Mouse (Mus musculus) forebrain, embryonic 14.5 days (tissue): ENCODE data around the gene Ssh2. TPM values are rescaled to one million over a fixed set of nuclear protein-coding genes. Genes with fewer than 3 reads are reported as not detected.

Experiments
- ATAC-seq: fragments of 200-750 bp; cut with Nextera tagmentation; 2 replicates; pipeline ENCODE4 v1.8.0; 2017; ENCODE audit warnings: mild to moderate bottlenecking, moderate library complexity
- DNase-seq: peaks from one replicate; pipeline ENCODE4 v3.0.0-alpha.2; 2015; ENCODE audit warnings: low spot score
- H3K27ac ChIP-seq: fragments of 300-500 bp; sonication (generic); 2 replicates; pipeline ENCODE4 v1.5.1; 2014; ENCODE audit warnings: low read depth, mild to moderate bottlenecking, control low read depth, low read length, moderate library complexity
- H3K27me3 ChIP-seq: fragments of 300-500 bp; sonication (generic); replicated peaks from 2 replicates; pipeline ENCODE4 v1.6.1; 2014; ENCODE audit warnings: low read length, control low read depth, mixed read lengths; ENCODE audit not compliant: control insufficient read depth, insufficient read depth
- H3K36me3 ChIP-seq: fragments of 300-500 bp; sonication (generic); 2 replicates; pipeline ENCODE4 v1.6.1; 2014; ENCODE audit warnings: low read length, control low read depth; ENCODE audit not compliant: control insufficient read depth, insufficient read depth
- H3K4me1 ChIP-seq: fragments of 300-500 bp; sonication (generic); 2 replicates; pipeline ENCODE4 v1.6.1; 2014; ENCODE audit warnings: antibody characterized with exemption, low read length, control low read depth; ENCODE audit not compliant: control insufficient read depth, insufficient read depth
- H3K4me2 ChIP-seq: fragments of 300-500 bp; sonication (generic); 2 replicates; pipeline ENCODE4 v1.6.1; 2014; ENCODE audit warnings: mild to moderate bottlenecking, control low read depth, low read length
- H3K4me3 ChIP-seq: fragments of 300-500 bp; sonication (generic); 2 replicates; pipeline ENCODE4 v1.5.1; 2014; ENCODE audit warnings: low read depth, low read length, control low read depth
- H3K9ac ChIP-seq: fragments of 300-500 bp; sonication (generic); 2 replicates; pipeline ENCODE4 v1.6.1; 2014; ENCODE audit warnings: mild to moderate bottlenecking, low read length, control low read depth, moderate library complexity
- H3K9me3 ChIP-seq: fragments of 300-500 bp; sonication (generic); replicated peaks from 2 replicates; pipeline ENCODE4 v1.6.1; 2016; ENCODE audit warnings: low read length, control low read depth, mixed read lengths; ENCODE audit not compliant: control insufficient read depth
- WGBS: fragments of 180-500 bp; shearing (Covaris S2); extraction: QIAGEN DNeasy Blood & Tissue Kit; methylation state at CpG from one replicate; pipeline ENCODE4 v1.1.7; 2014; 5-methylcytosine and 5-hydroxymethylcytosine counted together
- polyA plus RNA-seq: library from polyadenylated mRNA; unstranded; fragments of >200 nt; fragmentation: Nextera tagmentation; extraction: Ambion mirVana; gene quantifications from 2 replicates; pipeline ENCODE4 v1.2.1, GENCODE M21; 2014

The Ssh2 gene
- polyA plus RNA-seq, 1 experiment from 2014 or later, result 15.5 TPM

DNA sequence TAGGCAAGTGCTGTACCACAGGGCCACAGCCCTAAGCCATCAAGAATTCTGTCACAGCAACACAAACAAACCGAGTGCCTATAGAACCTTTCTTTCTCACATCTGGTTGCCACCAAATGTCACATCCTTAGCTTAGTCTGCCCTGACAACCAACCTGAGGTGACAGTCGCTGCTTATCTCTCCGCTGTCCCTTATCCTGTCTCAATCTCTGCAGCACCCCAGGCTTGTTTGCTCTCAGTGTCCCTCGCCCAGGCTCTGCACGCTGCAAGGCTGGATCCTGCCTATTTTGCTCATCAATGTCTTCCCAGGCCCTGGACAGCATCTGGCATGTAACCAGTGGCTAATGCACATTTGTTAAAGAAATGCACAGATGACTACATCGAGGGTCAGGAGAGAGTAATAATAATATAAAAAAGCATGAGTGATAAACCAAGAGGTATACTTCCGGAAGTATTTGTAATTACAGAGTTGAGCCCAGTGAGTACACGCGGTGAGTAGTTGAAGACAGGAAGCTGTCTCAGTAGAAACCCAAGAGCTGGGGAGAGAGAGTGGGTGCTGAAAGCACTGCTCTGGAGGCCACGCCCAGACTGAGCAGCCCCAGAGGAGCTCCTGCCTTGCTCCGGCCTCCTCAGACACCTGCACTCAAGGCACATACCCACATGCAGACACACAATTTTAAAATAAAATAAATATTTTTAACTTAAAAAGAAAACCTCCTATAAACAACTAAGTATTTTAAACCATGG lies 267.6 kb downstream of the Ssh2 start:
- ATAC-seq, result no peak
- 0 out of 2 replicates have a peak overlapping the region, but pooled peaks have one; percentile 8 for H3K9ac ChIP-seq
- WGBS, result 87% methylated on average over 11 of the region's 11 CpGs

DNA sequence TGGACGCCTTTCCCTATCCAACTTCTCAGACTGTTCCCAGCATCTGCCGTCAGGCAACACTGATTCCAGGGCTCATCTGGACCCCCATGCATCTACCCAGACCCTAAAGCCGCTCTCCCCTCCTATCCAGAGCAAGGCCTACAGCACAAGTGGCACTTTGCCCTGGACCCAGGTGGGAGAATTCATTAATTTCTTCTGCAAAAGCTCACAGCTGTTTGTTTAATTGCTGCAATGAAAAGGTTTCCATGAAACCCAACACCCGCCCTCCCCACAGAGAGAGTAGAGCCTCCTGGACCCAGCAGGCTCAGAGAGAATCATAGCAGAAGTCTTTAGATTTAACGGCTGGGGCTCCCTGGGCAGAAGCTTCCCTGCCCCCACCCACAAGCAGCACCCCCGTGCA lies 269.1 kb downstream of the Ssh2 start:
- 31% methylated on average over 6 of the region's 6 CpGs for WGBS
- Histone ChIP-seq H3K27ac (peak overlapping the region; percentile 82), H3K4me3 (no peak overlapping the region), H3K9me3 (no peaks in the 10 kb centered on the region), H3K36me3 (0 out of 2 replicates have a peak, but pooled peaks cover 7% of the 10 kb centered on the region), H3K9ac (0 out of 2 replicates have a peak overlapping the region, but pooled peaks have one; percentile 38), H3K4me1 (peaks cover 44% of the 10 kb centered on the region), H3K4me2 (peak overlapping the region; percentile 32), H3K27me3 (no peaks in the 10 kb centered on the region)
- ATAC-seq, result no peak
- DNase-seq, result peak; percentile 75

More for the DNA sequence above, 267.6 kb downstream of the Ssh2 start:
- no peak overlapping the region for H3K4me2 ChIP-seq
- no peak overlapping the region for H3K27ac ChIP-seq
- no peaks in the 10 kb centered on the region for H3K9me3 ChIP-seq
- H3K36me3 ChIP-seq, result 0 out of 2 replicates have a peak, but pooled peaks cover 7% of the 10 kb centered on the region
- peaks cover 42% of the 10 kb centered on the region for H3K4me1 ChIP-seq
- no peak for DNase-seq
- H3K4me3 ChIP-seq, result no peak overlapping the region
- no peaks in the 10 kb centered on the region for H3K27me3 ChIP-seq

- peak overlapping the region; percentile 94 for H3K4me2 ChIP-seq
- H3K27ac ChIP-seq, result peak overlapping the region; percentile 82
- DNase-seq, result peak; percentile 85
- no peaks in the 10 kb centered on the region for H3K9me3 ChIP-seq
- peak overlapping the region; percentile 18; the same call in 1 of the 2 replicates for H3K4me3 ChIP-seq
- peak overlapping the region; percentile 41 for H3K9ac ChIP-seq
- ATAC-seq, result peak; percentile 16; the same call in 1 of the 2 replicates
- H3K4me1 ChIP-seq, result peaks cover 53% of the 10 kb centered on the region
- 0 out of 2 replicates have a peak, but pooled peaks cover 3% of the 10 kb centered on the region for H3K36me3 ChIP-seq
- 17% methylated on average over 5 of the region's 5 CpGs for WGBS
- H3K27me3 ChIP-seq, result no peaks in the 10 kb centered on the region
Observed at GRCm38 (mm10) chr11:77486798-77487197, 270.7 kb downstream of the Ssh2 start.

GRCm38 (mm10) chr11:77488771-77489581 lies 272.9 kb downstream of the Ssh2 start:
- ATAC-seq (no peak), DNase-seq (peak; percentile 58)
- Histone ChIP-seq H3K27ac (peak overlapping the region; percentile 94), H3K4me3 (peak overlapping the region; percentile 92), H3K27me3 (no peaks in the 10 kb centered on the region), H3K9ac (peak overlapping the region; percentile 98), H3K4me1 (peaks cover 61% of the 10 kb centered on the region), H3K4me2 (peak overlapping the region; percentile 94), H3K36me3 (no peaks in the 10 kb centered on the region), H3K9me3 (no peaks in the 10 kb centered on the region)
- 2% methylated on average over 44 of the region's 55 CpGs for WGBS

GRCm38 (mm10) chr11:77489591-77490235 lies 273.6 kb downstream of the Ssh2 start, which contains the start of gene Ankrd13b:
TSS of gene Ankrd13b (minus strand) at chr11:77489678.
- 0% methylated on average over 32 of the region's 87 CpGs for WGBS
- Histone ChIP-seq H3K27me3 (no peaks in the 10 kb centered on the region), H3K27ac (peak within 1 kb of the TSS; percentile 94), H3K4me2 (peak within 1 kb of the TSS; percentile 94), H3K9me3 (no peaks in the 10 kb centered on the region), H3K4me1 (peaks cover 63% of the 10 kb centered on the region), H3K36me3 (no peaks in the 10 kb centered on the region), H3K9ac (peak within 1 kb of the TSS; percentile 98), H3K4me3 (peak within 1 kb of the TSS; percentile 92)
- DNase-seq, result peak; percentile 90
- ATAC-seq, result peak; percentile 60

- H3K36me3 ChIP-seq, result no peaks in the 10 kb centered on the region
- H3K4me2 ChIP-seq, result peak overlapping the region; percentile 94
- no peaks in the 10 kb centered on the region for H3K27me3 ChIP-seq
- DNase-seq, result no peak
- H3K4me1 ChIP-seq, result peaks cover 63% of the 10 kb centered on the region
- peak overlapping the region; percentile 91; the same call in 1 of the 2 replicates for H3K27ac ChIP-seq
- 71% methylated on average over 6 of the region's 6 CpGs for WGBS
- ATAC-seq, result no peak
- no peaks in the 10 kb centered on the region for H3K9me3 ChIP-seq
- H3K9ac ChIP-seq, result peak overlapping the region; percentile 98; the same call in 1 of the 2 replicates
- H3K4me3 ChIP-seq, result peak overlapping the region; percentile 92
Observed at GRCm38 (mm10) chr11:77490451-77490850, 274.4 kb downstream of the Ssh2 start.

DNA sequence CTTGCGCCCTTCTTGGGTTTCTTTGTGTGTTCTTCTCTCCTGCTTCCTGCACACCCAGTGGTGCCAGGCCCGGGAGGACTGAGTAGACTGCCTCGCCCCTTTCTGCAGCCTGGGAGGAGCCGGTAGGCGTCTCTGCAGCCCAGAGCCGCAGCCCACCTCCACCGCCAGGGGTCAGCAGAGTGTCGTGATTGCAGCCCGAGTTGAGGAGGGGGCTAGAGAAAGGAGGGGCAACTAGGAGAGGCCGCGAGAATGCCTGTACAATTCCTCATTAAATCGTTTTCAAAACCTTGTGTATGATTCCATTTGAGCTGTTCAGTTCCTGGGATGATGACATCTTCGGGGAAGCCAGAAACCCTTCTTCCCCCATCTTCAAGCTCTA lies 275.0 kb downstream of the Ssh2 start:
- no peaks in the 10 kb centered on the region for H3K36me3 ChIP-seq
- under 1% methylated on average over 13 of the region's 13 CpGs for WGBS
- H3K4me3 ChIP-seq, result peak overlapping the region; percentile 92
- H3K27ac ChIP-seq, result peak overlapping the region; percentile 91
- DNase-seq, result peak; percentile 97
- no peaks in the 10 kb centered on the region for H3K9me3 ChIP-seq
- H3K27me3 ChIP-seq, result no peaks in the 10 kb centered on the region
- peak overlapping the region; percentile 96; the same call in 1 of the 2 replicates for H3K9ac ChIP-seq
- peaks cover 60% of the 10 kb centered on the region for H3K4me1 ChIP-seq
- peak; percentile 78 for ATAC-seq
- H3K4me2 ChIP-seq, result peak overlapping the region; percentile 94

DNA sequence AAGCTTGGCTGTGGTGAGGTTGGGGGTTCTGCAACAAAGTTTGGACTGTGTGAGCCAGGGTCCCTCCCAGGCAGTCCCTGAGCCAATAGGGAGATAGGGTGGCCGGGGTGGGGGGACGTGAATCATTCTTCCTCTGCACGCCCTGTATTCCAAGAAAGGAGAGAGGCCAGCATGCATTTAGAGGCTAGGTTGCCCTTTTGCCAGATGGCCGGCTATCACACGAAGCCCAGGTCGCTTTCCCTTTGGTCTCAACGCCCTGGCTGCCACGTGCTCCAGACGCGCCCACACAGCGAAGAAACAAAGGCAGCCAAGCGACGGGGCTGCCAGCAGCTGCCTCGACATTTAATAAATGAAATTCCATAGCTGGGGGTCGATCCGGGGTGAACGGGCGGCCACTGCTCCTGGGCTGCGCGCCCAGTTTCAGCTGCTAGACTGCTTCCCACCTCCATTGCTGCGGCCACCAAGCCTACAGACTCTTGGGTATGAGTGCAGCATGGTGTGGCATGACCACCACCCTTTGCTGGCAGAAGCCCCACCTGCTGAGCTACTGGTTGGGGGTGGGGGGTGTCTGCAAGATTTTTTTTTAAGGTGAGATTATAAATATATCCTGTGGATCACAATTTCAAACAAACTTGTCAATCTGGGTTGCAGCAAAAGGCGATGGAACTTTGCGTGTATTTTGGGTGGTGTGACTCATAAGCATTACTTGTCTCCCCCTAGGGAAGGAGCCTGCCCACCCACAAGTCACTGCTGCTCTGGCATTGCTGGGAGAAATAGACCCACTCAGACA lies 275.6 kb downstream of the Ssh2 start:
- DNase-seq (no peak), ATAC-seq (peak; percentile 65)
- no peaks in the 10 kb centered on the region for H3K27me3 ChIP-seq
- WGBS, result 0% methylated on average over 23 of the region's 23 CpGs
- peak overlapping the region; percentile 94 for H3K4me2 ChIP-seq
- H3K9ac ChIP-seq, result peak overlapping the region; percentile 96
- no peaks in the 10 kb centered on the region for H3K36me3 ChIP-seq
- peak overlapping the region; percentile 92 for H3K4me3 ChIP-seq
- no peaks in the 10 kb centered on the region for H3K9me3 ChIP-seq
- peaks cover 54% of the 10 kb centered on the region for H3K4me1 ChIP-seq
- peak overlapping the region; percentile 91 for H3K27ac ChIP-seq
